Mouse (Mus musculus) hindbrain, embryonic 13.5 days (tissue): Measurements from ENCODE around the gene Mgat5. TPM values are rescaled to one million over a fixed set of nuclear protein-coding genes. Genes with fewer than 3 reads are reported as not detected.

Experiments used
- ATAC-seq: fragments of 200-750 bp; cut with Nextera tagmentation; 2 replicates; pipeline ENCODE4 v1.8.0; 2017; ENCODE audit warnings: moderate TSS enrichment; ENCODE audit not compliant: low FRiP score
- H3K27ac ChIP-seq: fragments of 300-500 bp; sonication (generic); 2 replicates; pipeline ENCODE4 v1.5.1; 2015; ENCODE audit warnings: inconsistent platforms, mild to moderate bottlenecking, moderate library complexity
- H3K27me3 ChIP-seq: fragments of 300-500 bp; sonication (generic); 2 replicates; pipeline ENCODE4 v1.6.1; 2015; ENCODE audit warnings: mild to moderate bottlenecking, inconsistent platforms
- H3K36me3 ChIP-seq: fragments of 300-500 bp; sonication (generic); 2 replicates; pipeline ENCODE4 v1.6.1; 2015; ENCODE audit warnings: mild to moderate bottlenecking, inconsistent platforms
- H3K4me1 ChIP-seq: fragments of 300-500 bp; sonication (generic); replicated peaks from 2 replicates; pipeline ENCODE4 v1.6.1; 2015; ENCODE audit warnings: inconsistent platforms
- H3K4me2 ChIP-seq: fragments of 300-500 bp; sonication (generic); 2 replicates; pipeline ENCODE4 v1.6.1; 2015; ENCODE audit warnings: inconsistent platforms, mild to moderate bottlenecking, moderate library complexity
- H3K4me3 ChIP-seq: fragments of 300-500 bp; sonication (generic); 2 replicates; pipeline ENCODE4 v1.5.1; 2015; ENCODE audit warnings: mild to moderate bottlenecking, inconsistent platforms
- H3K9ac ChIP-seq: fragments of 300-500 bp; sonication (generic); 2 replicates; pipeline ENCODE4 v1.6.1; 2015; ENCODE audit warnings: mild to moderate bottlenecking, inconsistent platforms
- H3K9me3 ChIP-seq: fragments of 300-500 bp; sonication (generic); 2 replicates; pipeline ENCODE4 v1.6.1; 2016; ENCODE audit warnings: inconsistent platforms
- WGBS: fragments of 180-500 bp; shearing (Covaris S2); methylation state at CpG from one replicate; pipeline ENCODE4 v1.1.7; 2015; 5-methylcytosine and 5-hydroxymethylcytosine counted together
- polyA plus RNA-seq: library from polyadenylated mRNA; unstranded; fragments of >200 nt; fragmentation: Nextera tagmentation; extraction: Ambion mirVana; gene quantifications from 2 replicates; pipeline ENCODE4 v1.2.1, GENCODE M21; 2015

Mgat5 gene
- polyA plus RNA-seq, 1 experiment from 2014 or later = 14.0 TPM

- Histone ChIP-seq H3K4me3 (no peak overlapping the region), H3K4me1 (peaks cover 8% of the 10 kb centered on the region; the same call in 1 of the 2 replicates), H3K36me3 (no peaks in the 10 kb centered on the region), H3K4me2 (no peak overlapping the region), H3K27me3 (no peaks in the 10 kb centered on the region), H3K9ac (no peak overlapping the region), H3K9me3 (no peaks in the 10 kb centered on the region), H3K27ac (no peak overlapping the region)
- ATAC-seq = no peak
- WGBS = 91% methylated on average over 6 of the region's 6 CpGs
These were observed 41.3 kb downstream of the Mgat5 start for GRCm38 (mm10) chr1:127246158-127246557.

GRCm38 (mm10) chr1:127248433-127248832 lies 43.6 kb downstream of the Mgat5 start:
- no peaks in the 10 kb centered on the region for H3K27me3 ChIP-seq
- no peak overlapping the region for H3K9ac ChIP-seq
- H3K9me3 ChIP-seq = no peaks in the 10 kb centered on the region
- H3K4me1 ChIP-seq = peaks cover 8% of the 10 kb centered on the region; the same call in 1 of the 2 replicates
- no peak overlapping the region for H3K4me3 ChIP-seq
- ATAC-seq = no peak
- no peak overlapping the region for H3K27ac ChIP-seq
- 87% methylated on average over 1 of the region's 1 CpGs for WGBS
- H3K4me2 ChIP-seq = no peak overlapping the region
- H3K36me3 ChIP-seq = peaks cover 10% of the 10 kb centered on the region

GRCm38 (mm10) chr1:127249621-127250020 lies 44.8 kb downstream of the Mgat5 start:
- H3K4me1 ChIP-seq = peaks cover 8% of the 10 kb centered on the region; the same call in 1 of the 2 replicates
- H3K36me3 ChIP-seq = peaks cover 10% of the 10 kb centered on the region
- no peaks in the 10 kb centered on the region for H3K27me3 ChIP-seq
- H3K27ac ChIP-seq = no peak overlapping the region
- no peak overlapping the region for H3K9ac ChIP-seq
- no peaks in the 10 kb centered on the region for H3K9me3 ChIP-seq
- no peak overlapping the region for H3K4me3 ChIP-seq
- no peak for ATAC-seq
- no peak overlapping the region for H3K4me2 ChIP-seq

- Histone ChIP-seq H3K4me1 (peaks cover 8% of the 10 kb centered on the region; the same call in 1 of the 2 replicates), H3K27me3 (no peaks in the 10 kb centered on the region), H3K9ac (no peak overlapping the region), H3K9me3 (no peaks in the 10 kb centered on the region), H3K27ac (no peak overlapping the region), H3K4me2 (no peak overlapping the region), H3K36me3 (peaks cover 10% of the 10 kb centered on the region), H3K4me3 (no peak overlapping the region)
- ATAC-seq = no peak
These were observed 45.5 kb downstream of the Mgat5 start for GRCm38 (mm10) chr1:127250313-127250712.

- H3K9ac ChIP-seq = no peak overlapping the region
- no peak overlapping the region for H3K4me3 ChIP-seq
- peaks cover 6% of the 10 kb centered on the region; the same call in 1 of the 2 replicates for H3K9me3 ChIP-seq
- H3K4me2 ChIP-seq = no peak overlapping the region
- H3K4me1 ChIP-seq = no peaks in the 10 kb centered on the region
- H3K27me3 ChIP-seq = no peaks in the 10 kb centered on the region
- 92% methylated on average over 7 of the region's 7 CpGs for WGBS
- H3K27ac ChIP-seq = no peak overlapping the region
- ATAC-seq = no peak
- H3K36me3 ChIP-seq = peaks cover 17% of the 10 kb centered on the region
These were observed 46.9 kb downstream of the Mgat5 start for GRCm38 (mm10) chr1:127251751-127252150.

- H3K4me1 ChIP-seq = peaks cover 13% of the 10 kb centered on the region
- no peak overlapping the region for H3K4me3 ChIP-seq
- no peak for ATAC-seq
- no peak overlapping the region for H3K4me2 ChIP-seq
- H3K27me3 ChIP-seq = no peaks in the 10 kb centered on the region
- H3K9me3 ChIP-seq = peaks cover 6% of the 10 kb centered on the region; the same call in 1 of the 2 replicates
- no peak overlapping the region for H3K27ac ChIP-seq
- no peak overlapping the region for H3K9ac ChIP-seq
- 96% methylated on average over 8 of the region's 8 CpGs for WGBS
- H3K36me3 ChIP-seq = peaks cover 8% of the 10 kb centered on the region
These were observed 52.2 kb downstream of the Mgat5 start for GRCm38 (mm10) chr1:127257005-127257404.

- Histone ChIP-seq H3K9me3 (peaks cover 6% of the 10 kb centered on the region; the same call in 1 of the 2 replicates), H3K4me1 (peaks cover 21% of the 10 kb centered on the region), H3K4me2 (no peak overlapping the region), H3K27me3 (no peaks in the 10 kb centered on the region), H3K36me3 (peaks cover 7% of the 10 kb centered on the region), H3K4me3 (no peak overlapping the region), H3K27ac (no peak overlapping the region), H3K9ac (no peak overlapping the region)
- ATAC-seq = no peak
- 86% methylated on average over 4 of the region's 4 CpGs for WGBS
These were observed 54.9 kb downstream of the Mgat5 start for GRCm38 (mm10) chr1:127259669-127260068.

- no peak overlapping the region for H3K4me2 ChIP-seq
- ATAC-seq = no peak
- H3K4me3 ChIP-seq = no peak overlapping the region
- H3K9ac ChIP-seq = no peak overlapping the region
- no peaks in the 10 kb centered on the region for H3K27me3 ChIP-seq
- H3K36me3 ChIP-seq = peaks cover under 1% of the 10 kb centered on the region; the same call in 1 of the 2 replicates
- H3K27ac ChIP-seq = no peak overlapping the region
- WGBS = 63% methylated on average over 6 of the region's 6 CpGs
- H3K4me1 ChIP-seq = peaks cover 21% of the 10 kb centered on the region
- peaks cover under 1% of the 10 kb centered on the region; the same call in 1 of the 2 replicates for H3K9me3 ChIP-seq
These were observed 56.2 kb downstream of the Mgat5 start for GRCm38 (mm10) chr1:127260969-127261368.

- peak overlapping the region; percentile 52 for H3K27ac ChIP-seq
- no peaks in the 10 kb centered on the region for H3K36me3 ChIP-seq
- H3K27me3 ChIP-seq = no peaks in the 10 kb centered on the region
- WGBS = 75% methylated on average over 13 of the region's 13 CpGs
- H3K4me2 ChIP-seq = no peak overlapping the region
- H3K9ac ChIP-seq = no peak overlapping the region
- H3K4me1 ChIP-seq = peaks cover 21% of the 10 kb centered on the region
- ATAC-seq = no peak
- no peaks in the 10 kb centered on the region for H3K9me3 ChIP-seq
- no peak overlapping the region for H3K4me3 ChIP-seq
These were observed 57.5 kb downstream of the Mgat5 start for GRCm38 (mm10) chr1:127262170-127262837.

- ATAC-seq = peak; percentile 78
- H3K27ac ChIP-seq = peak overlapping the region; percentile 27; the same call in 1 of the 2 replicates
- H3K4me2 ChIP-seq = no peak overlapping the region
- H3K36me3 ChIP-seq = peaks cover under 1% of the 10 kb centered on the region; the same call in 1 of the 2 replicates
- no peaks in the 10 kb centered on the region for H3K27me3 ChIP-seq
- 66% methylated on average over 5 of the region's 5 CpGs for WGBS
- no peak overlapping the region for H3K9ac ChIP-seq
- H3K9me3 ChIP-seq = no peaks in the 10 kb centered on the region
- peaks cover 14% of the 10 kb centered on the region; the same call in 1 of the 2 replicates for H3K4me1 ChIP-seq
- H3K4me3 ChIP-seq = no peak overlapping the region
These were observed 63.2 kb downstream of the Mgat5 start for GRCm38 (mm10) chr1:127267985-127268384.

GRCm38 (mm10) chr1:127269343-127269742 lies 64.5 kb downstream of the Mgat5 start:
- Histone ChIP-seq H3K9me3 (no peaks in the 10 kb centered on the region), H3K4me3 (no peak overlapping the region), H3K36me3 (peaks cover 11% of the 10 kb centered on the region; the same call in 1 of the 2 replicates), H3K27ac (no peak overlapping the region), H3K4me2 (no peak overlapping the region), H3K9ac (no peak overlapping the region), H3K4me1 (peaks cover 14% of the 10 kb centered on the region; the same call in 1 of the 2 replicates), H3K27me3 (no peaks in the 10 kb centered on the region)
- 69% methylated on average over 3 of the region's 3 CpGs for WGBS
- ATAC-seq = no peak

- Histone ChIP-seq H3K9ac (no peak overlapping the region), H3K36me3 (peaks cover 11% of the 10 kb centered on the region; the same call in 1 of the 2 replicates), H3K27ac (no peak overlapping the region; the same call in 1 of the 2 replicates), H3K27me3 (no peaks in the 10 kb centered on the region), H3K4me1 (peaks cover 14% of the 10 kb centered on the region; the same call in 1 of the 2 replicates), H3K4me3 (no peak overlapping the region), H3K9me3 (no peaks in the 10 kb centered on the region), H3K4me2 (no peak overlapping the region)
- WGBS = 77% methylated on average over 13 of the region's 13 CpGs
- ATAC-seq = no peak
These were observed 65.6 kb downstream of the Mgat5 start for GRCm38 (mm10) chr1:127270273-127271020.
